Mouse (Mus musculus) urinary bladder, postnatal 36 days (tissue): ENCODE results near the gene Evx1.
"Not testable (repeated sequence)": the region's sequence is repeated elsewhere in the genome, so short reads cannot be mapped to it uniquely, and the experiment has no call there.

Experiments
- DNase-seq, 2 experiments: peaks; one replicate each; pipeline ENCODE4 v3.0.0; 2022; ENCODE audit warnings: low spot score in 2 of 2, mixed read lengths in 1 of 2

The Evx1 gene

GRCm38 (mm10) chr6:52321826-52322315 lies 8.6 kb downstream of the Evx1 start:
- no peak for DNase-seq

DNA sequence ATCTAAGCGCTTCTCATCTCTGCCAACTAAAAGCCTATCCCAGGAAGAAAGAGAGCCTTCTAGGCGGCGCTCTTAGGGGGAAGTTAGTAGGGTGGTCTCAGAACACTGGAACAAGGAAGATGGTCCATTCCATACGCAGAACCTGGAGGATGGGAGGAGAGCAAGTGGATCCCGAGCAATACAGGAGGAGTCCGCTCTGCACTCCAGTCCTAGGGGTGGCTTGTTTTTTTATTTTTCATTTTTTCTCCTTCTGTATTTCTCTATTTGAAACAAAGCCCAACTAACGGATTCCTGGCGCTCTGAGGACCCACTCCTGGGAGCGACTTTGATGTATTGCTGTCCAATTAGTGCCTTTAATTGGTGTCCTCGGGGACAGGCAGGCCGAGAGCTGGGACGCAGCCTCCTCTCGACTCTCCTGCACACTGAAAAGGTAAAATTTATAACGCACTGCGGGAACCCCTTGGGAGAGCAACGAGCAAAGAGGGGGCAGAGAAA lies 9.5 kb downstream of the Evx1 start:
- no peak for DNase-seq

DNA sequence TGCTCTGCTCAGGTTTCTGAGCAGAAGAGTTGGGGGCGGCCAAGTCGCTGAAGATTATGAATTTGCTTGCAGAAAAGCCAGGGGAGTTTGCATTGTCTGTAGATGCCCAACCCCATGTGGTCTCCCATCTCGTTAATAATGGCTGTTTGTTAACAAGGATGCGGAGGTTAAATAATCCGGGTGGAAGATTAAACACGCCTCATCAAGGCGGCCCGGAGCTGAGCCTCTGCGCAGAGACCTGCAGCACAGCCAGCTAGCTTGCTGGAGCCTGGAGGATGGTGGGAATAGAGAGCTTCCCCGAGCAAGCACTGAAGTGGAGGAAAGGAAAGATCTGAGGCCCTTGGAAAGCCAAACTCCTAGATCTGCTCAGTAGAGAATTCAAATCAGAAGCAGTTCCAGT lies 10.0 kb downstream of the Evx1 start:
- no peak for DNase-seq

GRCm38 (mm10) chr6:52324061-52324460 lies 10.8 kb downstream of the Evx1 start:
- DNase-seq = no peak

- DNase-seq = not testable (repeated sequence)
Measured at GRCm38 (mm10) chr6:52346816-52347215, 33.5 kb downstream of the Evx1 start.

GRCm38 (mm10) chr6:52366021-52366420 lies 52.7 kb downstream of the Evx1 start:
- DNase-seq = no peak

GRCm38 (mm10) chr6:52366533-52366932 lies 53.2 kb downstream of the Evx1 start:
- no peak for DNase-seq

DNA sequence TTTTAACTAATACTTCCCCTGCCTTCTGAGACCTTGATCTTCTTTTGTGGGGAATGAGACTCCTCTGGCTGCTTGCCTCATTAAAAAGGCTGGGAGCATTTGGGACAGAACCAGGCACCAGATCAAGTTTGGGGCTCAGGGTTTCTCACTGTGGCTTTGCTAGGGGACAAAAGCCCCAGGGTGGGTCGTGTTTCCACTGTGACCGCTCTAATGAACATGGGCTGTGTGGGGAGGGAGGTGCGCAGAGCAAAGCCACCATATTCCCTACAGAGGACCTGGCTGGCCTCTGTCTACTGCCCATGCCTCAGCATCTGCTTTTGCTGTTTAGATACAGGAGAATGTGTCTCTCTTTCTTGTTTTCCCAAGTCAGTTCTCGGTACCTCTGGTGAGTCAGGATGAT lies 53.8 kb downstream of the Evx1 start:
- no peak for DNase-seq
